Mouse (Mus musculus): ENCODE measurements at regions not wholly inside any gene's neighbourhood (a gene's known extent, or its start where the extent isn't known, plus 50 kb on each side); places are given as distances from the start of the nearest gene placed in this dataset.
"Not testable (repeated sequence)": the region's sequence is repeated elsewhere in the genome, so short reads cannot be mapped to it uniquely, and the experiment has no call there.

- no peak for DNase-seq (ENCODE audit: low read depth, low spot score)
These were observed 434.2 kb upstream of the Sema6d start for GRCm38 (mm10) chr2:123655551-123655950.

GRCm38 (mm10) chr2:123688290-123689030, 401.3 kb upstream of the Sema6d start:
- no peak for DNase-seq (ENCODE audit: low read depth, low spot score)

GRCm38 (mm10) chr2:123689801-123690200, 400.0 kb upstream of the Sema6d start:
- DNase-seq (ENCODE audit: low read depth, low spot score): no peak

GRCm38 (mm10) chr2:123739688-123740087, 350.1 kb upstream of the Sema6d start:
- DNase-seq (ENCODE audit: low read depth, low spot score): no peak

- DNase-seq (ENCODE audit: low read depth, low spot score): no peak
These were observed 349.2 kb upstream of the Sema6d start for GRCm38 (mm10) chr2:123740541-123740940.

- DNase-seq (ENCODE audit: low read depth, low spot score): no peak
These were observed 335.5 kb upstream of the Sema6d start for GRCm38 (mm10) chr2:123754220-123754619.

- not testable (repeated sequence) for DNase-seq (ENCODE audit: low read depth, low spot score)
These were observed 334.9 kb upstream of the Sema6d start for GRCm38 (mm10) chr2:123754656-123755499.

GRCm38 (mm10) chr2:123799226-123799786, 290.5 kb upstream of the Sema6d start:
- DNase-seq (ENCODE audit: low read depth, low spot score): no peak

GRCm38 (mm10) chr2:123805646-123806045, 284.1 kb upstream of the Sema6d start:
- DNase-seq (ENCODE audit: low read depth, low spot score): no peak

- no peak for DNase-seq (ENCODE audit: low read depth, low spot score)
These were observed 283.4 kb upstream of the Sema6d start for GRCm38 (mm10) chr2:123806370-123806769.

- DNase-seq (ENCODE audit: low read depth, low spot score): peak; percentile 4
These were observed 276.4 kb upstream of the Sema6d start for GRCm38 (mm10) chr2:123813182-123813949.

GRCm38 (mm10) chr2:123813950-123814337, 275.8 kb upstream of the Sema6d start:
- DNase-seq (ENCODE audit: low read depth, low spot score): no peak

- no peak for DNase-seq (ENCODE audit: low read depth, low spot score)
These were observed 273.1 kb upstream of the Sema6d start for GRCm38 (mm10) chr2:123816627-123817026.

- DNase-seq (ENCODE audit: low read depth, low spot score): no peak
These were observed 256.1 kb upstream of the Sema6d start for GRCm38 (mm10) chr2:123833540-123834136.
